Mouse (Mus musculus) cerebellum, adult 9-11 months (tissue): ENCODE data around the gene 4930426L09Rik.

Source experiments
- DNase-seq: peaks from one replicate; pipeline ENCODE4 v3.0.0; 2022

The 4930426L09Rik gene

DNA sequence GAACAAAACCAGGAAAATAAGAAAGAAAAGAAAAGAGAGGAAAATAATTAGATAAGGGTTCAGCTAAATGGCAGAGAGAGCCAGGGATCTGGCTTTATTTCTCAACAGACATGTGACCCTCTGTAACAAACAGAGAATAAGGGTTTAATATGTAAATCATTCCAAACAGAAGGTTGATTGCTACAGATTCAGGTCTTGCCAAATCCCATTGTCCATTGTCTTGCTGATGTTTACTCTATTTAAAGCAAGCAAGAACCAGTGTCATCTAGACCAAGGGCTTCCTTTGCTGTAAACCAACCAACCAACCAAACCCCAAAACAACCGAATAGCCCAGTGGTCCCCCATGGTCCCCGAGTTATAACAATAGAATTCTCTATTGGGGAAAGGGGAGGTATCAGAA, 19.9 kb downstream of the 4930426L09Rik start:
- DNase-seq = no peak

DNA sequence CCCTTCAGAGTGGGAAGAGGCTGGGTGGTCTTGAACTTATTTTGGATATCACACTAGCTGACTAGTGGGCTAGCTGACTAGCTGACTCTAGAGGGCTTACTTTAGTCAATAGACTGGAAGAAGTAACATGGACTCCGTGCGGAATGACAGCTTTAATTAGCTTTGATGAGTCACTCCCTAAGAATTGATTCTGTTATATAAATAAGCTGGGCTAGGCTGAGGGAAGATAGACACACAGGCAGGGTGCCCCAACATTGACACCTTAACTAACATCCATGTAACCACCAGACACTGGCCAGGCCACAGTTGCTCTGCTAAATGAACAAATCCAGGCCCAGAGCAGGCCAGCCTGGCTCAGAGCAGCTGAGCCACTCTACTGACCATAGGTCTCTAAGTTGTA, 26.7 kb downstream of the 4930426L09Rik start:
- DNase-seq = no peak

DNA sequence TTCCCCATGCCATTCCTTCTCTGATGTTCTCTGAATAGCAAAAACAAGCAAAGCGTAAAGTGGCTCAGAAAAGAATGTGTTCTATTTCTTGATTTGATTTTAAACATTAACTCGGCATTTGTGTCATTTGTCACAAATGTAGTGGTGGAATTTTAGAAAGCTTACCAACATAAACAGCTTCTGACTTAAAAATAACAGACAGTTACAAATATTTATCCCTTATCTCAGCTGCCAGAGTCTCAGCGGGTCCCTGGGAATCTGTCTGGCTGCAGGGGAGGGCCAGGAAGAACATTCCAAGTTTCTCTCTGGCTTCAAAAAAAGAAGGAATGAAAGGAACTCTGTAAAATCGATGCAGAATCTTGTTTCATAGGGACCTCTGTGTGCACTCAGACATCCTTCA, 39.3 kb downstream of the 4930426L09Rik start:
- DNase-seq = no peak

DNA sequence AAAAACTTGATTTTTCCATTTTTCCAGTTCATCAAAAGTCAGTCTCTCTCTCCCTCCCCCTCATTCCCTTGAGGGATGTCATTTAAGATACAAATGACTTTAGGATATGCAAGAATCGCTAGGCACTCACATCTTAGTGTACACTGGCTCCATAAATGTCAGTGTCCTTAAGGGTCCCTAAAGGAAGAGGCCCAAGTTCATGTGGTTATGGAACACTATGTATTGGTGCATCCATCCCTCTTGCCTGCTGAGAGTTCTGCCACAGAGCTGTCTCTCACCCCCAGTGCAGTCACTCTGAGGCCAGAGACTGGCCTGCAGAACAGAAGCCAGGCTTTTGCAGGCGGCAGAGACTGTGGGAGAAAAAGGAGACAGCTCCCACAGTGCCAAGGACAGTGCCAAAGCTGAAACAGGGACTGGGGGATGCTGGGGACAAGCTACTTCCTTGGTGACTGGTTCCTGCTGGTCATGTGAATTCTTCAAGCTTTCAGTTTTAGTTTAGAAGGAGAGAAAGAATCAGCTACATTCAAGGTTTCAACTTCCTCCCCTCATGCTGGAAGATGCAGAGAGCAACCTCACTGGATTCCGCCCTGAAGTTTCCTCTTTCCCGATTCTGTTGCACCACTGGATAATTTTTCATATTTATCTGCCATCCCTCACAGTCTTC, 39.9 kb downstream of the 4930426L09Rik start:
- DNase-seq = no peak

DNA sequence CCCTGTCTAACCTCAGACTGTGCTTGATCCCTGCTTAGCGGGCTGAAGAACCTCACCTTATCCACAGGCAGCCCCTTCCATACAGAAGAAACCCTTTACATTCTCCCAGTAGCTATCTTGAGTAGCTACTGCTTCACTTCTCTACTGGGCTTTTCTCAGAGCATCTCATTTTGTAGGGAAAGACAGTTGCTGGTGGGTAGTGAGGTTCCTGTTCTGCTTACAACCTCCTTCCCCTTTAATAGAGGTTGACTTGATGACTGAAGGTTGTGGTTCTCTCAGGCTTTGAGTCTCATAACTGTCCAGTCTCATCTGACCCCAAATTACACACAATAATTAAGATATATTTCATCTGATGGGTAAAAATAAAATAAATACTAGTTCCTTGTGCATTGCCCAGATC, 50.1 kb downstream of the 4930426L09Rik start:
- DNase-seq = no peak

DNA sequence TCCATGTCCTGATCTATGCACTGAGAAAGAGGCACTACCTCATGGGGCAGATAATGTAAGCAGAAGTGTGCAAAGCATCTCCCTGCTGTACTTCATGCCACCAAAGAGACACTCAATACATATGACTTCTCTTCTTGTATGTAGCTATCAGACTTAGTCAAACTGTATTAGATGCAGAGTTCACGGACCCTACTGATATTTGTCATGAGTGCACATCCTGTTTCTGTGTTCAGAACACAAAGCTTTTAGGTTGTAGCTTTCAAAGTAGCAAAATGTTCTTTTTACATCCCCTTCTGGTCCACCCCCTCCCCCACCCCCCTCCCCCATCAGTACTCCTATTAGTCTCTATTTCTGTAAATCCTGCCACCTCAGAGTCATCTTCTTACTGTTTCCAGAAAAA, 51.2 kb downstream of the 4930426L09Rik start:
- no peak for DNase-seq
